Mouse (Mus musculus) C2C12 (cell line): ENCODE results near the gene Mrm3. TPM values are rescaled to one million over a fixed set of nuclear protein-coding genes. Genes with fewer than 3 reads are reported as not detected.
A peak's percentile ranks its signal among the peaks of the same experiment; 100 is the strongest.

Experiments used
- H3K27me3 ChIP-seq: one replicate; pipeline ENCODE4 v1.6.1; 2011; ENCODE audit not compliant: control insufficient read depth, insufficient read depth, insufficient read length
- H3K36me3 ChIP-seq: one replicate; pipeline ENCODE4 v1.6.1; 2011; ENCODE audit not compliant: control insufficient read depth, insufficient read depth
- H3K4me3 ChIP-seq: one replicate; pipeline ENCODE4 v1.5.1; 2011; ENCODE audit warnings: mild to moderate bottlenecking, control low read depth; ENCODE audit not compliant: poor library complexity, insufficient read depth, severe bottlenecking
- H3K79me2 ChIP-seq: one replicate; pipeline ENCODE4 v1.6.1; 2011; ENCODE audit not compliant: control insufficient read depth, insufficient read depth
- H3K79me3 ChIP-seq: one replicate; pipeline ENCODE4 v1.6.1; 2011; ENCODE audit warnings: low read depth, control low read depth
- H3ac ChIP-seq: one replicate; pipeline ENCODE3; 2011; ENCODE audit warnings: low read depth; ENCODE audit not compliant: control insufficient read depth, insufficient read length
- CEBPB ChIP-seq: IDR thresholded peaks from one replicate; pipeline ENCODE4 v1.6.1; 2011; ENCODE audit warnings: low read depth, mild to moderate bottlenecking, control low read depth, moderate library complexity
- CTCF ChIP-seq: IDR thresholded peaks from one replicate; pipeline ENCODE4 v1.5.1; 2011; ENCODE audit not compliant: control insufficient read depth, insufficient read depth, insufficient read length
- FOSL1 ChIP-seq: IDR thresholded peaks from one replicate; pipeline ENCODE4 v1.8.0; 2011; ENCODE audit warnings: mild to moderate bottlenecking, low read length; ENCODE audit not compliant: poor library complexity, insufficient read depth, severe bottlenecking
- MAX ChIP-seq: IDR thresholded peaks from one replicate; pipeline ENCODE4 v1.6.1; 2011; ENCODE audit warnings: mild to moderate bottlenecking, control low read depth
- MYOD1 ChIP-seq: IDR thresholded peaks from one replicate; pipeline ENCODE4 v1.6.1; 2011; ENCODE audit warnings: low read depth; ENCODE audit not compliant: control insufficient read depth, insufficient read length
- MYOG ChIP-seq: IDR thresholded peaks from one replicate; pipeline ENCODE4 v1.6.1; 2011; ENCODE audit not compliant: control insufficient read depth, insufficient read length; ENCODE audit errors: extremely low read depth
- USF1 ChIP-seq: IDR thresholded peaks from one replicate; pipeline ENCODE4 v1.6.1; 2011; ENCODE audit warnings: low read depth, mild to moderate bottlenecking, control low read depth, moderate library complexity
- polyA plus RNA-seq: library from polyadenylated mRNA; unstranded; fragments of >200 nt; fragmentation: generic; extraction: Trizol; gene quantifications from one replicate; pipeline ENCODE4 v1.2.1, GENCODE M21; 2012; ENCODE audit warnings: missing spikeins

Gene Mrm3
- polyA plus RNA-seq, 1 experiment: 20.9 TPM

DNA sequence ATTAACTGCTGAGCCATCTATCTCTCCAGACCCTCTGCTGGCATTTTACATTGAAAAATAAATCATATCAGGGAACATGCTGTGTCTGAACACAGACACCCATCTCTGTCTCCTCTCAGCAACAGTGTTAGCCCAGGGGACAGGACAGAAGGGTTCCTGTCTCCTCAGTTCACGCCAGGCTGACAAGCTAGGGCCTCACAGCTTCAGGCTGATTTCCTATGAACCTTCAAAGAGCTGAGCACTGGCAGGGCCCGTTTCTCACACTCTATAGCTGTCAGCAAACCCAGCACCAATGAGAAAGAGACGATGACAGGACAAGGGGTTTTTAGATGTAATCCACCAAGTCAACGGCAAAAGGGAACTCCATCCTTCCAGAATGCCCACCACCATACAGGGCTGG lies 48.4 kb downstream of the Mrm3 start:
- no peak for TF ChIP-seq MAX
- TF ChIP-seq USF1: no peak
- no peak for TF ChIP-seq MYOD1
- no peak for TF ChIP-seq FOSL1
- no peak for TF ChIP-seq CTCF
- no peak for TF ChIP-seq MYOG
- no peak for TF ChIP-seq CEBPB
- Histone ChIP-seq H3K27me3 (no peaks in the 10 kb centered on the region), H3K79me3 (peaks cover 39% of the 10 kb centered on the region), H3ac (no peak overlapping the region), H3K4me3 (no peak overlapping the region), H3K79me2 (peaks cover 92% of the 10 kb centered on the region), H3K36me3 (no peaks in the 10 kb centered on the region)

DNA sequence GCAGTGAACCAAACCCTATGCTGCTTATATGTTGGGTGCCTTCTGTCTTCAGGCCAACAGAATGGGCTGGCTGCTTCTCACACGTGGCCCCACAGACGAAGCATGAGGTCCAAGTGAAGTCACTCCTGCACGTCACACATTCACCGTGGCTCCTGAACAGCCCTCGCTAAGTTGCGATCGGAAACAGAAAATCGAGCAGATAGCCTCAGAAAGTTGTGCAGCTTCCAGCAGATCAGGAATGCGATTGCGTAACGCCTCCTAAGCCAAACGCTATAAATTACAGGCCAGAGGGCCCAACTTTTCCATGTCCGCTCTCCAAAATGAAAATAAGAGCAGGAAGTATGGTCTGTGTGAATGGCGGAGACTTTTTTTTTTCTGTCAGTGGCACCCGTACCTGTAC lies 48.9 kb downstream of the Mrm3 start:
- H3K79me3 ChIP-seq: peaks cover 40% of the 10 kb centered on the region
- peak; percentile 99 for TF ChIP-seq CEBPB
- no peak for TF ChIP-seq USF1
- H3K79me2 ChIP-seq: peaks cover 97% of the 10 kb centered on the region
- H3ac ChIP-seq: no peak overlapping the region
- no peaks in the 10 kb centered on the region for H3K36me3 ChIP-seq
- no peak overlapping the region for H3K4me3 ChIP-seq
- H3K27me3 ChIP-seq: no peaks in the 10 kb centered on the region

- TF ChIP-seq CEBPB (no peak), CTCF (no peak), FOSL1 (no peak), MAX (no peak), USF1 (no peak), MYOD1 (no peak), MYOG (no peak)
- Histone ChIP-seq H3K4me3 (no peak overlapping the region), H3K27me3 (no peaks in the 10 kb centered on the region)
Observed at GRCm38 (mm10) chr11:76292831-76293230, 49.3 kb downstream of the Mrm3 start.

DNA sequence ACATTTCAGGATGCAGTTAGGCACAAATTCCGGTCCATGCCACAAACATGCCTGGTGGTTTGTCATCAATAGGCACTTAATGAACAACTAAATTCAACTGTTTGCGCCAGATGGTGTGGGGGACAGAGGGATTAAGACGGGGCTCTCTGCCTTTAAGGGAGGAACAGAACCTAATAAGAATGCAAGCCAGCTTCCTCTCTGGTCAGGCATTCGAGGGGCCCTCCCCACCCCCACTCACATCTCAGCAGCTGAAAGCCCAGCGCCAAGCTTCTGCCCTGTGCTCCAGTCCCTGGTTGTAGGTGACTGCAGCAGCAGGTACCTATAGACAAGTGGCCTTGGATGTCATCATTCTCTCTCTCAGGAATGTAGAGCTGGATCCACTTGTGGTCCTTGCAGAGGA lies 50.6 kb downstream of the Mrm3 start:
- Histone ChIP-seq H3ac (no peak overlapping the region), H3K36me3 (no peaks in the 10 kb centered on the region), H3K79me2 (peaks cover 93% of the 10 kb centered on the region), H3K4me3 (no peak overlapping the region), H3K79me3 (peaks cover 34% of the 10 kb centered on the region), H3K27me3 (no peaks in the 10 kb centered on the region)
- TF ChIP-seq CTCF: no peak
- TF ChIP-seq CEBPB: no peak
- no peak for TF ChIP-seq MYOD1
- TF ChIP-seq USF1: no peak
- no peak for TF ChIP-seq MAX
- no peak for TF ChIP-seq FOSL1
- no peak for TF ChIP-seq MYOG

More at GRCm38 (mm10) chr11:76292831-76293230, 49.3 kb downstream of the Mrm3 start:
- Histone ChIP-seq H3K36me3 (no peaks in the 10 kb centered on the region), H3K79me3 (peaks cover 43% of the 10 kb centered on the region), H3ac (no peak overlapping the region), H3K79me2 (peaks cover 99% of the 10 kb centered on the region)

DNA sequence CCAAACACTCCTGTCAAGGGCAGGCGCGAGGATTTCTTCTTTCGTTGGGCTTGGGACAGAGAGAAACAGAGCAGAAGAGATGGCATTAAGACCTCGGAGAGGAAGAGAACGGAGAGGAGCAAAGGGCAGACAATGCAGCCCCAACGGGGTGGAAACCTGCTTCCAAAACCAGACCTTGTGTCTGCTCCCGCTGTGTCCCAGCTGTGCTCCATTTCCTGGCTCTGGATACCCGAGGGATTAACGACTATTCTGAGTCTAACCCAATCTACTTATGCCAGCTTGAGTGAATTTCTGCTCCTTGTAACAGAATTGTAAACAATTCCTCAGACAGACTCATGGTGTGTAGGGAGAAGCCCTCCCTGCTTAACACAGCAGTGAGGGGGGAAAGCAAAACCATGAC lies 51.3 kb downstream of the Mrm3 start:
- Histone ChIP-seq H3K27me3 (no peaks in the 10 kb centered on the region), H3K79me2 (peaks cover 90% of the 10 kb centered on the region), H3K79me3 (peaks cover 32% of the 10 kb centered on the region), H3K36me3 (no peaks in the 10 kb centered on the region), H3K4me3 (no peak overlapping the region), H3ac (no peak overlapping the region)
- no peak for TF ChIP-seq MAX
- TF ChIP-seq MYOD1: no peak
- TF ChIP-seq USF1: no peak
- TF ChIP-seq CEBPB: no peak
- TF ChIP-seq FOSL1: no peak
- no peak for TF ChIP-seq MYOG
- TF ChIP-seq CTCF: no peak

GRCm38 (mm10) chr11:76297252-76297651 lies 53.7 kb downstream of the Mrm3 start:
- TF ChIP-seq FOSL1 (no peak), USF1 (no peak), CTCF (no peak), MYOD1 (no peak), CEBPB (no peak), MYOG (no peak), MAX (no peak)
- no peak overlapping the region for H3K4me3 ChIP-seq

More at GRCm38 (mm10) chr11:76297252-76297651, 53.7 kb downstream of the Mrm3 start:
- H3K27me3 ChIP-seq: no peaks in the 10 kb centered on the region
- H3K79me2 ChIP-seq: peaks cover 90% of the 10 kb centered on the region
- H3ac ChIP-seq: no peak overlapping the region
- H3K79me3 ChIP-seq: peaks cover 29% of the 10 kb centered on the region
- no peaks in the 10 kb centered on the region for H3K36me3 ChIP-seq
